Mouse (Mus musculus): ENCODE results near the gene Lemd1.

DNA sequence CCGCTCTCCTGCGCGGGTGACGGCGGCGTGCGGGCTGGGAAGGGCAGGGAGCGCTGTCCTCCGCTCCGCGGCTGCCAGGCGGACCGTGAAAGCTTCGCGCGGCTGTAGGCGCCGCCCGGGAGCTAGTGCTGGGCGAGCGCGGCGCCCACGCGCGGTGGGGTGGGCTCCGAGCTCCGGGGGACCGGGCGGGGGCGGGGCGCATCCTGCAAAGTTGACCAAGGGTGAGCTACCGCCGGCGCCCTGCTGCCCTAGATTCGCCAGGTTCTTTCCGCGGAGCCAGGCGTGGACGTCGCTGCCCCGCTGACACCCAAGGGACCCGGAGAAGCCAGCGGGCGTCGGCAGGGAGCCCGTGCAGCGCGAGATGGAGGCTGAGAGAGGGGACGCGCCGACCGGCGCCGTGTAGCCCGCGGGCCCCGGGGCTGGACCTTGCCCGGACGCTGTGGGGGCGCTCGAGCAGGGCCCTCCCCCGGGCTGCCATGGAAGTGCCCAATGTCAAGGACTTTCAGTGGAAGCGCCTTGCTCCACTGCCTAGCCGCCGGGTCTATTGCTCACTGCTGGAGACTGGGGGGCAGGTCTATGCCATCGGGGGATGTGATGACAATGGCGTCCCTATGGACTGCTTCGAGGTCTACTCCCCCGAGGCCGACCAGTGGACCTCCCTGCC lies 107.7 kb downstream of the Lemd1 start:
- no peak for TF ChIP-seq POLR2A (IDR thresholded peaks at IDR 0.05; ENCODE audit: extremely low read depth, insufficient read depth, low read length)
- no peak for TF ChIP-seq CTCF (IDR thresholded peaks at IDR 0.05; ENCODE audit: low read depth, low read length)
